Comparison of ENCODE assay signal across 9 mouse cellular contexts in genomic region chr5:106783864-106784609, GRCm38 (mm10).
DNase-seq lines count a peak whose midpoint lies in the region; ATAC-seq lines count a peak whose summit lies in the region.
"Had no signal": no experiment of that assay in that cellular context is flagged by ENCODE, and none has a peak within 500 bp of the region (broad histone marks: within the 10 kb centered on the region; RNA-seq: fewer than 3 reads in every experiment).

No protein-coding gene starts in this region.

- no peaks in the 10 kb centered on the region for H3K9me3 ChIP-seq in lung, embryonic 15.5 days
- H3K9me3 ChIP-seq in forebrain, embryonic 13.5 days (replicated peaks), result no peaks in the 10 kb centered on the region
- no peaks in the 10 kb centered on the region for H3K9me3 ChIP-seq in limb, embryonic 13.5 days
- H3K9me3 ChIP-seq in neural tube, embryonic 13.5 days, result no peaks in the 10 kb centered on the region

- H3K27me3 ChIP-seq in lung, embryonic 15.5 days, result no peaks in the 10 kb centered on the region
- H3K27me3 ChIP-seq in forebrain, embryonic 13.5 days, result peaks cover 5% of the 10 kb centered on the region; the same call in 1 of the 2 replicates
- H3K27me3 ChIP-seq in limb, embryonic 13.5 days, result no peaks in the 10 kb centered on the region
- no peaks in the 10 kb centered on the region for H3K27me3 ChIP-seq in neural tube, embryonic 13.5 days

- WGBS in lung, embryonic 15.5 days, result 12% methylated on average over 11 of the region's 11 CpGs
- WGBS in forebrain, embryonic 13.5 days, result 18% methylated on average over 11 of the region's 11 CpGs
- WGBS in limb, embryonic 13.5 days, result 10% methylated on average over 11 of the region's 11 CpGs
- 24% methylated on average over 11 of the region's 11 CpGs for WGBS in neural tube, embryonic 13.5 days

- H3K27ac ChIP-seq in lung, embryonic 15.5 days, result no peak overlapping the region
- no peak overlapping the region for H3K27ac ChIP-seq in forebrain, embryonic 13.5 days
- H3K27ac ChIP-seq in limb, embryonic 13.5 days, result 0 out of 2 replicates have a peak overlapping the region, but pooled peaks have one; percentile 6
- no peak overlapping the region for H3K27ac ChIP-seq in neural tube, embryonic 13.5 days (replicated peaks)
- H3K27ac ChIP-seq: gastrocnemius, adult 2 months had no signal

- peak overlapping the region; percentile 55 for H3K4me2 ChIP-seq in lung, embryonic 15.5 days
- H3K4me2 ChIP-seq in forebrain, embryonic 13.5 days, result peak overlapping the region; percentile 44
- peak overlapping the region; percentile 64 for H3K4me2 ChIP-seq in limb, embryonic 13.5 days (replicated peaks)
- H3K4me2 ChIP-seq in neural tube, embryonic 13.5 days, result peak overlapping the region; percentile 49

- no peak for ATAC-seq in lung, embryonic 15.5 days (ENCODE audit: borderline replicate concordance, extremely low read depth, low FRiP score, low TSS enrichment)
- no peak for ATAC-seq in forebrain, embryonic 13.5 days
- ATAC-seq in limb, embryonic 13.5 days (ENCODE audit: low FRiP score, low read depth), result peak; percentile 70
- ATAC-seq in neural tube, embryonic 13.5 days (ENCODE audit: low read depth), result no peak; the same call in 1 of the 2 replicates

- no peak for DNase-seq in lung, postnatal 25 days (ENCODE audit: low spot score)
- DNase-seq in adrenal gland, postnatal 36 days, result no peak
- no peak for DNase-seq in urinary bladder, postnatal 10 days (ENCODE audit: low spot score)
- no peak for DNase-seq in right cerebral cortex, postnatal 25 days
- DNase-seq: gastrocnemius, adult 2 months had no signal

- no peaks in the 10 kb centered on the region for H3K36me3 ChIP-seq in lung, embryonic 15.5 days
- no peaks in the 10 kb centered on the region for H3K36me3 ChIP-seq in forebrain, embryonic 13.5 days (ENCODE audit: poor library complexity, severe bottlenecking)
- no peaks in the 10 kb centered on the region for H3K36me3 ChIP-seq in limb, embryonic 13.5 days
- H3K36me3 ChIP-seq in neural tube, embryonic 13.5 days, result no peaks in the 10 kb centered on the region

- H3K4me3 ChIP-seq in lung, embryonic 15.5 days, result peak overlapping the region; percentile 25
- no peak overlapping the region for H3K4me3 ChIP-seq in forebrain, embryonic 13.5 days
- H3K4me3 ChIP-seq in limb, embryonic 13.5 days, result peak overlapping the region; percentile 34
- peak overlapping the region; percentile 13; the same call in 1 of the 2 replicates for H3K4me3 ChIP-seq in neural tube, embryonic 13.5 days
- H3K4me3 ChIP-seq: gastrocnemius, adult 2 months had no signal

- H3K9ac ChIP-seq in lung, embryonic 15.5 days, result no peak overlapping the region
- H3K9ac ChIP-seq in forebrain, embryonic 13.5 days, result no peak overlapping the region
- peak overlapping the region; percentile 57 for H3K9ac ChIP-seq in limb, embryonic 13.5 days
- peak overlapping the region; percentile 34; the same call in 1 of the 2 replicates for H3K9ac ChIP-seq in neural tube, embryonic 13.5 days

- H3K4me1 ChIP-seq in lung, embryonic 15.5 days, result 0 out of 2 replicates have a peak, but pooled peaks cover 3% of the 10 kb centered on the region
- 0 out of 2 replicates have a peak, but pooled peaks cover 3% of the 10 kb centered on the region for H3K4me1 ChIP-seq in forebrain, embryonic 13.5 days
- H3K4me1 ChIP-seq in limb, embryonic 13.5 days, result peaks cover 8% of the 10 kb centered on the region
- peaks cover 7% of the 10 kb centered on the region for H3K4me1 ChIP-seq in neural tube, embryonic 13.5 days (replicated peaks)

Comparison
In these comparisons a context has a peak if more than half of its experiments do, and no peak if none do; other contexts are left out.
1. H3K9ac ChIP-seq: peak in limb, embryonic 13.5 days (single experiment) and neural tube, embryonic 13.5 days (single experiment); none in lung, embryonic 15.5 days (single experiment) and forebrain, embryonic 13.5 days (single experiment).
2. Peak in every context shown above with its lines, with median percentiles within 50 percentile points of each other: H3K4me2 ChIP-seq.